Mouse (Mus musculus): ENCODE measurements at regions not wholly inside any gene's neighbourhood (a gene's known extent, or its start where the extent isn't known, plus 50 kb on each side); places are given as distances from the start of the nearest gene placed in this dataset.

GRCm38 (mm10) chr10:37323689-37324088 is 185.0 kb upstream of the Marcks start:
- WGBS, result 95% methylated on average over 1 of the region's 1 CpGs
- no peak overlapping the region for H3K4me3 ChIP-seq (ENCODE audit: insufficient read depth, low read depth, low read length)

GRCm38 (mm10) chr10:37322809-37323208 is 184.1 kb upstream of the Marcks start:
- 60% methylated on average over 1 of the region's 1 CpGs for WGBS
- TF ChIP-seq POLR2A (IDR thresholded peaks at IDR 0.05; ENCODE audit: low read depth, low read length) (no peak), CTCF (conservative IDR thresholded peaks at IDR 0.05; ENCODE audit: insufficient read depth, insufficient read length, low read depth, low read length) (no peak)
- H3K27me3 ChIP-seq (replicated peaks; ENCODE audit: control insufficient read depth, insufficient read depth, low read length), result no peaks in the 10 kb centered on the region
- H3K4me1 ChIP-seq (ENCODE audit: control insufficient read depth, insufficient read depth, low read length), result no peaks in the 10 kb centered on the region
- H3K36me3 ChIP-seq (ENCODE audit: control insufficient read depth, insufficient read depth, low read length), result no peaks in the 10 kb centered on the region
- H3K27ac ChIP-seq (ENCODE audit: insufficient read depth, low read depth, low read length), result no peak overlapping the region
- DNase-seq, result peak; percentile 8
- no peak overlapping the region for H3K4me3 ChIP-seq (ENCODE audit: insufficient read depth, low read depth, low read length)

More at GRCm38 (mm10) chr10:37323689-37324088, 185.0 kb upstream of the Marcks start:
- H3K27ac ChIP-seq (ENCODE audit: insufficient read depth, low read depth, low read length), result no peak overlapping the region
- H3K36me3 ChIP-seq (ENCODE audit: control insufficient read depth, insufficient read depth, low read length), result no peaks in the 10 kb centered on the region
- TF ChIP-seq CTCF (conservative IDR thresholded peaks at IDR 0.05; ENCODE audit: insufficient read depth, insufficient read length, low read depth, low read length), result no peak
- no peak for TF ChIP-seq POLR2A (IDR thresholded peaks at IDR 0.05; ENCODE audit: low read depth, low read length)
- no peaks in the 10 kb centered on the region for H3K4me1 ChIP-seq (ENCODE audit: control insufficient read depth, insufficient read depth, low read length)
- no peaks in the 10 kb centered on the region for H3K27me3 ChIP-seq (replicated peaks; ENCODE audit: control insufficient read depth, insufficient read depth, low read length)
- DNase-seq, result no peak

GRCm38 (mm10) chr10:37322310-37322709 is 183.6 kb upstream of the Marcks start:
- Histone ChIP-seq H3K4me1 (ENCODE audit: control insufficient read depth, insufficient read depth, low read length) (no peaks in the 10 kb centered on the region), H3K36me3 (ENCODE audit: control insufficient read depth, insufficient read depth, low read length) (no peaks in the 10 kb centered on the region), H3K4me3 (ENCODE audit: insufficient read depth, low read depth, low read length) (no peak overlapping the region), H3K27me3 (replicated peaks; ENCODE audit: control insufficient read depth, insufficient read depth, low read length) (no peaks in the 10 kb centered on the region), H3K27ac (ENCODE audit: insufficient read depth, low read depth, low read length) (no peak overlapping the region)
- no peak for TF ChIP-seq CTCF (conservative IDR thresholded peaks at IDR 0.05; ENCODE audit: insufficient read depth, insufficient read length, low read depth, low read length)
- no peak for TF ChIP-seq POLR2A (IDR thresholded peaks at IDR 0.05; ENCODE audit: low read depth, low read length)
- 85% methylated on average over 5 of the region's 5 CpGs for WGBS
- DNase-seq, result no peak

GRCm38 (mm10) chr10:37321171-37321570 is 182.5 kb upstream of the Marcks start:
- H3K27me3 ChIP-seq (replicated peaks; ENCODE audit: control insufficient read depth, insufficient read depth, low read length), result no peaks in the 10 kb centered on the region
- H3K27ac ChIP-seq (ENCODE audit: insufficient read depth, low read depth, low read length), result no peak overlapping the region
- peak; percentile 8 for DNase-seq
- no peaks in the 10 kb centered on the region for H3K36me3 ChIP-seq (ENCODE audit: control insufficient read depth, insufficient read depth, low read length)
- no peaks in the 10 kb centered on the region for H3K4me1 ChIP-seq (ENCODE audit: control insufficient read depth, insufficient read depth, low read length)
- no peak overlapping the region for H3K4me3 ChIP-seq (ENCODE audit: insufficient read depth, low read depth, low read length)
- WGBS, result 90% methylated on average over 3 of the region's 3 CpGs
- no peak for TF ChIP-seq POLR2A (IDR thresholded peaks at IDR 0.05; ENCODE audit: low read depth, low read length)
- TF ChIP-seq CTCF (conservative IDR thresholded peaks at IDR 0.05; ENCODE audit: insufficient read depth, insufficient read length, low read depth, low read length), result no peak

- H3K4me1 ChIP-seq (ENCODE audit: control insufficient read depth, insufficient read depth, low read length), result no peaks in the 10 kb centered on the region
- H3K36me3 ChIP-seq (ENCODE audit: control insufficient read depth, insufficient read depth, low read length), result no peaks in the 10 kb centered on the region
- H3K4me3 ChIP-seq (ENCODE audit: insufficient read depth, low read depth, low read length), result no peak overlapping the region
- no peak for DNase-seq
- 92% methylated on average over 8 of the region's 8 CpGs for WGBS
- H3K27me3 ChIP-seq (replicated peaks; ENCODE audit: control insufficient read depth, insufficient read depth, low read length), result no peaks in the 10 kb centered on the region
- TF ChIP-seq CTCF (conservative IDR thresholded peaks at IDR 0.05; ENCODE audit: insufficient read depth, insufficient read length, low read depth, low read length) (no peak), POLR2A (IDR thresholded peaks at IDR 0.05; ENCODE audit: low read depth, low read length) (no peak)
- no peak overlapping the region for H3K27ac ChIP-seq (ENCODE audit: insufficient read depth, low read depth, low read length)
Observed at GRCm38 (mm10) chr10:37319746-37320430, 181.2 kb upstream of the Marcks start.

- DNase-seq, result no peak
- Histone ChIP-seq H3K27ac (ENCODE audit: insufficient read depth, low read depth, low read length) (no peak overlapping the region), H3K4me3 (ENCODE audit: insufficient read depth, low read depth, low read length) (no peak overlapping the region), H3K36me3 (ENCODE audit: control insufficient read depth, insufficient read depth, low read length) (no peaks in the 10 kb centered on the region), H3K4me1 (ENCODE audit: control insufficient read depth, insufficient read depth, low read length) (no peaks in the 10 kb centered on the region), H3K27me3 (replicated peaks; ENCODE audit: control insufficient read depth, insufficient read depth, low read length) (no peaks in the 10 kb centered on the region)
- no peak for TF ChIP-seq CTCF (conservative IDR thresholded peaks at IDR 0.05; ENCODE audit: insufficient read depth, insufficient read length, low read depth, low read length)
- TF ChIP-seq POLR2A (IDR thresholded peaks at IDR 0.05; ENCODE audit: low read depth, low read length), result no peak
- WGBS, result 91% methylated on average over 3 of the region's 3 CpGs
Observed at GRCm38 (mm10) chr10:37316701-37317100, 178.0 kb upstream of the Marcks start.

- TF ChIP-seq CTCF (conservative IDR thresholded peaks at IDR 0.05; ENCODE audit: insufficient read depth, insufficient read length, low read depth, low read length) (no peak), POLR2A (IDR thresholded peaks at IDR 0.05; ENCODE audit: low read depth, low read length) (no peak)
- no peak for DNase-seq
- 91% methylated on average over 1 of the region's 1 CpGs for WGBS
- Histone ChIP-seq H3K36me3 (ENCODE audit: control insufficient read depth, insufficient read depth, low read length) (no peaks in the 10 kb centered on the region), H3K27me3 (replicated peaks; ENCODE audit: control insufficient read depth, insufficient read depth, low read length) (no peaks in the 10 kb centered on the region), H3K27ac (ENCODE audit: insufficient read depth, low read depth, low read length) (no peak overlapping the region), H3K4me3 (ENCODE audit: insufficient read depth, low read depth, low read length) (no peak overlapping the region), H3K4me1 (ENCODE audit: control insufficient read depth, insufficient read depth, low read length) (no peaks in the 10 kb centered on the region)
Observed at GRCm38 (mm10) chr10:37315804-37316203, 177.1 kb upstream of the Marcks start.

Measured in kidney, adult 2 months (tissue).